Mouse (Mus musculus) embryonic fibroblast, embryonic 13.5 days (primary cell): ENCODE data around the gene Bicc1.

Source experiments
- CTCF ChIP-seq: IDR thresholded peaks from 2 replicates; pipeline ENCODE4 v1.5.1; 2011; ENCODE audit warnings: mild to moderate bottlenecking, control low read depth, low read length, moderate library complexity, borderline replicate concordance; ENCODE audit not compliant: insufficient read depth
- POLR2A ChIP-seq: IDR thresholded peaks from 2 replicates; pipeline ENCODE4 v1.6.1; 2011; ENCODE audit warnings: low read depth, mild to moderate bottlenecking, control low read depth, low read length, moderate library complexity

DNA sequence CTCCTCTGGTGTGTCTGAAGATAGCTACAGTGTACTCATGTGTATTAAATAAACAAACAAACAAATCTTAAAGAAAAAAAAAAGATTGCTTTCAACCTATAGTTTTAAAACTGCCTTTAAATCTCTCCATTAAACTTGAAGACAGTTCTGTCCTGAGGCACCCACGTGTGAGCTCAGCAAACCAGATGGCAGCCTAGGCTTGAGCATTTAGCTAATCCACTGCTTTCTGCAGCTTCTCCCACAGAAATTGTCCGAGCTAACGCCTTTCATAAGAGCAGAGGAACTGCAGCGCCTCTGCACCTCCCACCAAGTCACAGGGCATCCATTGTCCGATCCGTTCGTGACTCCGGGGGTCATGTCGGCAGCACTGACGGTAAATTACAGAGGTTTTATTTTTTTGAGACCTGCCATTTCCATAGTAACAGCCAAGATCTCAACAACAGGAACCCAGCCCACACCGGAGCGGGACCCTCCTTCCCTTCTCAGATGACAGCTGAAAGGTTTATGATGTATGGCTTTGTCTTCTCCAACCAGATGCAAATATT lies 284.4 kb downstream of the Bicc1 start:
- TF ChIP-seq CTCF: no peak
- no peak for TF ChIP-seq POLR2A
